Mouse (Mus musculus): Measurements from ENCODE around the gene Ccdc117.
A peak's percentile ranks its signal among the peaks of the same experiment; 100 is the strongest.
"Not testable (repeated sequence)": the region's sequence is repeated elsewhere in the genome, so short reads cannot be mapped to it uniquely, and the experiment has no call there.

Ccdc117 gene

GRCm38 (mm10) chr11:5533108-5533507 lies 8.9 kb downstream of the Ccdc117 start:
- DNase-seq (ENCODE audit: low spot score in 2 of 2), result no peak

GRCm38 (mm10) chr11:5530717-5531116 lies 11.3 kb downstream of the Ccdc117 start:
- DNase-seq (ENCODE audit: low spot score in 2 of 2), result no peak

- DNase-seq (ENCODE audit: low spot score in 2 of 2), result no peak
These were observed 11.8 kb downstream of the Ccdc117 start for GRCm38 (mm10) chr11:5530172-5530571.

GRCm38 (mm10) chr11:5528841-5529240 lies 13.1 kb downstream of the Ccdc117 start:
- DNase-seq (ENCODE audit: low spot score in 2 of 2), result no peak

GRCm38 (mm10) chr11:5527865-5528523 lies 14.0 kb downstream of the Ccdc117 start:
- no peak for DNase-seq (ENCODE audit: low spot score in 2 of 2)

GRCm38 (mm10) chr11:5526573-5527439 lies 15.2 kb downstream of the Ccdc117 start:
- DNase-seq (ENCODE audit: low spot score in 2 of 2), result no peak

- no peak for DNase-seq (ENCODE audit: low spot score in 2 of 2)
These were observed 16.6 kb downstream of the Ccdc117 start for GRCm38 (mm10) chr11:5525418-5525817.

- DNase-seq (ENCODE audit: low spot score in 2 of 2), result no peak
These were observed 19.1 kb downstream of the Ccdc117 start for GRCm38 (mm10) chr11:5522798-5523415.

GRCm38 (mm10) chr11:5521516-5522291 lies 20.3 kb downstream of the Ccdc117 start:
- peak; percentile 77 to 82 for DNase-seq (ENCODE audit: low spot score in 2 of 2)

GRCm38 (mm10) chr11:5521266-5521515 lies 20.8 kb downstream of the Ccdc117 start:
- no peak for DNase-seq (ENCODE audit: low spot score in 2 of 2)

GRCm38 (mm10) chr11:5520412-5521265 lies 21.3 kb downstream of the Ccdc117 start, which contains the start of gene Xbp1:
Gene Xbp1 (plus strand): TSS chr11:5520659.
- DNase-seq (ENCODE audit: low spot score in 2 of 2), result peak; percentile 98 to 99

GRCm38 (mm10) chr11:5519681-5520080 lies 22.3 kb downstream of the Ccdc117 start:
- DNase-seq (ENCODE audit: low spot score in 2 of 2), result no peak

GRCm38 (mm10) chr11:5517346-5517745 lies 24.6 kb downstream of the Ccdc117 start:
- no peak for DNase-seq (ENCODE audit: low spot score in 2 of 2)

- no peak for DNase-seq (ENCODE audit: low spot score in 2 of 2)
These were observed 25.4 kb downstream of the Ccdc117 start for GRCm38 (mm10) chr11:5516617-5517016.

- DNase-seq (ENCODE audit: low spot score in 2 of 2), result no peak
These were observed 25.8 kb downstream of the Ccdc117 start for GRCm38 (mm10) chr11:5516151-5516550.

- DNase-seq (ENCODE audit: low spot score in 2 of 2), result no peak
These were observed 26.3 kb downstream of the Ccdc117 start for GRCm38 (mm10) chr11:5515655-5516054.

GRCm38 (mm10) chr11:5515196-5515595 lies 26.8 kb downstream of the Ccdc117 start:
- no peak for DNase-seq (ENCODE audit: low spot score in 2 of 2)

- no peak for DNase-seq (ENCODE audit: low spot score in 2 of 2)
These were observed 27.9 kb downstream of the Ccdc117 start for GRCm38 (mm10) chr11:5514091-5514490.

GRCm38 (mm10) chr11:5512961-5513360 lies 29.0 kb downstream of the Ccdc117 start:
- no peak for DNase-seq (ENCODE audit: low spot score in 2 of 2)

- DNase-seq (ENCODE audit: low spot score in 2 of 2), result no peak
These were observed 29.8 kb downstream of the Ccdc117 start for GRCm38 (mm10) chr11:5512099-5512725.

GRCm38 (mm10) chr11:5510686-5511085 lies 31.3 kb downstream of the Ccdc117 start:
- not testable (repeated sequence) for DNase-seq (ENCODE audit: low spot score in 2 of 2)
